Comparison of ENCODE assay signal across 8 mouse cellular contexts in genomic region chr8:11557768-11558629, GRCm38 (mm10). TPM values are rescaled to one million over a fixed set of nuclear protein-coding genes. Genes with fewer than 3 reads are reported as not detected.
DNase-seq lines count a peak whose midpoint lies in the region; ATAC-seq lines count a peak whose summit lies in the region.

No protein-coding gene starts in this region.

- no peaks in the 10 kb centered on the region for H3K9me3 ChIP-seq in hindbrain, embryonic 11.5 days (ENCODE audit: control insufficient read depth, low read length)

- peak; percentile 100 for DNase-seq in Muller cell, postnatal 12 days (ENCODE audit: inconsistent ontology term)
- DNase-seq in cerebellum, adult 9-11 months = peak; percentile 99
- peak; percentile 96 to 97 for DNase-seq in frontal cortex, adult 2 months (ENCODE audit: extremely low spot score in 1 of 2, low spot score in 1 of 2)
- DNase-seq in hindbrain, embryonic 11.5 days (ENCODE audit: low spot score) = peak; percentile 96
- peak; percentile 92 to 94 for DNase-seq in layer of hippocampus, postnatal 10 days (ENCODE audit: low spot score in 2 of 2)
- peak; percentile 98 for DNase-seq in lung, postnatal 10 days
- peak; percentile 95 for DNase-seq in ovary, postnatal 36 days (ENCODE audit: low spot score)
- peak; percentile 95 for DNase-seq in thymus, postnatal 25 days

- H3K4me1 ChIP-seq in hindbrain, embryonic 11.5 days (replicated peaks; ENCODE audit: control insufficient read depth, insufficient read depth, low read length) = 0 out of 2 replicates have a peak, but pooled peaks cover 2% of the 10 kb centered on the region

- under 1% methylated on average over 66 of the region's 67 CpGs for WGBS in hindbrain, embryonic 11.5 days

- peak; percentile 83 for ATAC-seq in hindbrain, embryonic 11.5 days (ENCODE audit: low FRiP score)

- H3K4me3 ChIP-seq in hindbrain, embryonic 11.5 days (ENCODE audit: low read depth, low read length) = peak overlapping the region; percentile 94

- peaks cover 9% of the 10 kb centered on the region; the same call in 1 of the 2 replicates for H3K36me3 ChIP-seq in hindbrain, embryonic 11.5 days (ENCODE audit: control insufficient read depth, insufficient read depth, low read length)

- H3K27me3 ChIP-seq in hindbrain, embryonic 11.5 days (ENCODE audit: control insufficient read depth, insufficient read depth, low read length) = no peaks in the 10 kb centered on the region

- H3K4me2 ChIP-seq in hindbrain, embryonic 11.5 days (replicated peaks; ENCODE audit: low read depth, low read length) = peak overlapping the region; percentile 75

- H3K9ac ChIP-seq in hindbrain, embryonic 11.5 days (ENCODE audit: low read depth, low read length) = peak overlapping the region; percentile 98

- peak overlapping the region; percentile 100 for H3K27ac ChIP-seq in hindbrain, embryonic 11.5 days (ENCODE audit: low read depth, low read length)

RNA-seq across cellular contexts. Expression of gene Ing1, which starts 2.6 kb away (rescaled TPM):
- polyA plus RNA-seq in frontal cortex, adult 2 months (2012; rRNA removed) = 49.8 and 50.4 TPM in 2 replicates
- polyA plus RNA-seq in hindbrain, embryonic 11.5 days (2014; fragmentation: Nextera tagmentation; extraction: Ambion mirVana) = 41.6 and 45.7 TPM in 2 replicates
- total RNA-seq in layer of hippocampus, postnatal 10 days (2021) = 10 to 100 TPM; 35.6 to 39.5 TPM

RNA-seq across cellular contexts. Expression of gene Cars2, which starts 7.4 kb away (rescaled TPM):
- 34.9 and 35.9 TPM in 2 replicates for polyA plus RNA-seq in frontal cortex, adult 2 months (2012; rRNA removed)
- 17.5 and 19.5 TPM in 2 replicates for polyA plus RNA-seq in hindbrain, embryonic 11.5 days (2014; fragmentation: Nextera tagmentation; extraction: Ambion mirVana)
- total RNA-seq in layer of hippocampus, postnatal 10 days (2021) = 10 to 100 TPM; 26.1 to 28.6 TPM

Comparison
In these comparisons a context has a peak if more than half of its experiments do, and no peak if none do; other contexts are left out.
1. Peak in every context shown above with its lines: DNase-seq, ATAC-seq, H3K4me3 ChIP-seq and H3K27ac ChIP-seq.